Mouse (Mus musculus) bone marrow, adult 2 months (tissue): ENCODE data around the gene Hist1h3h. TPM values are rescaled to one million over a fixed set of nuclear protein-coding genes. Genes with fewer than 3 reads are reported as not detected.
"Not testable (repeated sequence)": the region's sequence is repeated elsewhere in the genome, so short reads cannot be mapped to it uniquely, and the experiment has no call there.

Source experiments
- H3K27ac ChIP-seq: fragments of 200-500 bp; 2 replicates; pipeline ENCODE4 v1.5.1; 2012; ENCODE audit warnings: low read depth, mild to moderate bottlenecking, control low read depth, inconsistent platforms, low read length; ENCODE audit not compliant: control insufficient read depth, poor library complexity, insufficient read depth
- H3K4me1 ChIP-seq: fragments of 200-500 bp; 2 replicates; pipeline ENCODE4 v1.6.1; 2011; ENCODE audit warnings: low read length; ENCODE audit not compliant: control insufficient read depth, insufficient read depth
- H3K4me3 ChIP-seq: fragments of 200-500 bp; replicated peaks from 2 replicates; pipeline ENCODE3; 2011; ENCODE audit warnings: mild to moderate bottlenecking, low read depth, low read length, control low read depth; ENCODE audit not compliant: control insufficient read depth
- CTCF ChIP-seq: fragments of 200-500 bp; IDR thresholded peaks from 2 replicates; pipeline ENCODE4 v1.5.1; 2011; ENCODE audit warnings: low read length, control low read depth; ENCODE audit not compliant: control insufficient read depth, insufficient read depth
- POLR2A ChIP-seq: fragments of 200-500 bp; IDR thresholded peaks from 2 replicates; pipeline ENCODE4 v1.6.1; 2011; ENCODE audit warnings: low read depth, mild to moderate bottlenecking, control low read depth, low read length, borderline replicate concordance; ENCODE audit not compliant: control insufficient read depth
- WGBS: fragments of 180-500 bp; shearing (Covaris S2); methylation state at CpG from one replicate; pipeline ENCODE4 v1.1.7; 2018; 5-methylcytosine and 5-hydroxymethylcytosine counted together
- polyA plus RNA-seq: library from polyadenylated mRNA; stranded (reverse); fragments of >200 nt; gene quantifications from 2 replicates; pipeline ENCODE4 v1.2.4, GENCODE M21; 2011; ENCODE audit warnings: low replicate concordance; ENCODE audit not compliant: missing spikeins, insufficient read depth, insufficient read length

Gene Hist1h3h
- polyA plus RNA-seq = 49.7 and 178 TPM in 2 replicates

DNA sequence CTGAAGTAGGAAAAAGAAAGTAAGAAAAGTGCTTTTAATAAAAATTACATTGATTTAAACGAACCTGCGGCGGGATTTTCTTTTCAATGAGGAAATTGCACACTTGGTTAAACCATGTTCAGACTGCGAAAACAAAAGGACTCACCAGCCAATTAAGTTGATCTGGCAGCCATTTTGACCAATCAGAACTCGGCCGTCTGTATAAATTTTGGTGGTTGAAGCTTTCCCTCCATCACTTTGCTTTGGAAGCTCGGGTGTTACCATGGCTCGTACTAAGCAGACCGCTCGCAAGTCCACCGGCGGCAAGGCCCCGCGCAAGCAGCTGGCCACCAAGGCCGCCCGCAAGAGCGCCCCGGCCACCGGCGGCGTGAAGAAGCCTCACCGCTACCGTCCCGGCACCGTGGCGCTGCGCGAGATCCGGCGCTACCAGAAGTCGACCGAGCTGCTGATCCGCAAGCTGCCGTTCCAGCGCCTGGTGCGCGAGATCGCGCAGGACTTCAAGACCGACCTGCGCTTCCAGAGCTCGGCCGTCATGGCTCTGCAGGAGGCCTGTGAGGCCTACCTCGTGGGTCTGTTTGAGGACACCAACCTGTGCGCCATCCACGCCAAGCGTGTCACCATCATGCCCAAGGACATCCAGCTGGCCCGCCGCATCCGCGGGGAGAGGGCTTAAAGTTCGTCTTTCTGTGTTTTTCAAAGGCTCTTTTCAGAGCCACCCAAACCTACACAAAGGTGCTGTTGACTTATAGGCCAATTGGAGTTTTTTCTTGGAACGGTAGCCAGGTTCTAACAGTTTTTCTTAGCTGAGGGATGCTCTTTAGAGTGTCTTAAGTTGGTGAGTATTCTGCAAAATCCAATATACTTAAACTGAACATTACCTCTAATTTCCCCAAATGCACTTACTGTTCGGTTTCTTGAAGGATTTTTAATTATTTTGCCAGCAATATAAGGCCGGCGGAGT lies at the start of gene Hist1h3h:
Gene Hist1h3h, plus strand, starts transcription at position 263 of the 961 bp plus-strand sequence.
- Histone ChIP-seq H3K4me3 (peak within 1 kb of the TSS; percentile 82), H3K27ac (peak within 1 kb of the TSS; percentile 97)
- peak; percentile 93; the same call in 1 of the 2 replicates for TF ChIP-seq POLR2A
- not testable (repeated sequence) for H3K4me1 ChIP-seq
- WGBS = 4% methylated on average over 34 of the region's 56 CpGs

DNA sequence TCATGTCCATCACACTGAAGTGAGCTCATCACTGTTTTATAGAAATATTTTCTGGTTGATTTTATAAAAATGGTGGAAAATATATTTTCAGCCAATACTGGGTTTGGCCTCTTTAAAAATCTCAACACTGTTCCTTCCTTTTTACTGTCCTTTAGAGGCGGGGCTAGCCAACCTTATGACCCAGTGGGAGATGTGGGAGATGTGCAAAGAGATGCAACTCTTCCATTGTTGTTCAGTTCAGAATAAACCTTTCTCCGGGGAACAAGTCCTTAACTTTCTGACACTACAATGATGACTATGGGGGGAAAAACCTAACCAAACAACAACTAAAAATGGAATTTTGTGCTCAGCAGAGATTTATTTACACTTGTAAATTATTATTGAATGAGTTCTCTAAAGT lies 40.2 kb upstream of the Hist1h3h start, which contains the start of gene Olfr1360:
Gene Olfr1360, minus strand, starts transcription at position 101 of the 400 bp plus-strand sequence.
- no peaks in the 10 kb centered on the region for H3K4me1 ChIP-seq
- WGBS = 79% methylated on average over 2 of the region's 2 CpGs
- H3K4me3 ChIP-seq = no peak within 1 kb of the TSS
- no peak within 1 kb of the TSS for H3K27ac ChIP-seq
- no peak for TF ChIP-seq CTCF
- no peak for TF ChIP-seq POLR2A

DNA sequence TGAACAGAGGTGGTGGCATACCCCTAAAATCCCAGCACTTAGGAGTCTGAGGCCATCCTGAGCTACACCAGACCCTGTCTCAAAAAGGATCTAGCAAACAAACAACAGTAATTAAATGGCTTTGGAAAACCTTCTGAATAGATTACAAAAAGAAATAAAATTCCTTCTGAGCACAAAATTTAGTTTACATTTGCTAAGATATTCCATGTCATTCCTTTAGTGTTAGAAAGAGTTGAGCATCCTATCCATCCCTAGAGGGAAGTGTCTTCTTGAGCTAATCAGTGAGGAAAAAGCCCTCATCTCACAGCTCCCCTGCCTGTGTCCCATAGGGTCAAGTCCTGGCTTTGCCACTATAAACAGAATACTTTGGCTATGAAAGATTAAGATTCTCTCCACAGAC lies 19.6 kb upstream of the Hist1h3h start, which contains the start of gene Olfr1359:
Gene Olfr1359, plus strand, starts transcription at position 301 of the 400 bp plus-strand sequence.
- Histone ChIP-seq H3K4me1 (no peaks in the 10 kb centered on the region), H3K27ac (no peak within 1 kb of the TSS)
- TF ChIP-seq CTCF = no peak

DNA sequence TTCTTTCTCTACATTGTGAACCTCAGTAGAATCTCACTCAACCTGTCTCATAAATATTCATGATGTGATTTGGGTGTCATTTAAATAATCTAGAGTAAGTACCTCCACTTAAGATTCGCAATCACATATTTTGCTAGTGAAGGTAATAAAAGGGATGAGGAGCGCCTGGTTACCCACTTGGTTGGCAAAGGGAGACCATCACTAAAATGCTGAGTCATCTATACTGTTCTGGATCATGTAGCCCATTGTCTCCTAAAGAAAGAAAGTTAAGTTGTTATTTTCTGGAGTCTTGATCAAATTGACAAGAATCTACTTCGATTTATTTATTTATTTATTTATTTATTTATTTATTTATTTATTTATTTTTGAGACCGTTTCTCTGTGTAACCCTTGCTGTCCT lies 10.8 kb upstream of the Hist1h3h start:
- Histone ChIP-seq H3K4me1 (no peaks in the 10 kb centered on the region; the same call in 1 of the 2 replicates), H3K4me3 (no peak overlapping the region), H3K27ac (no peak overlapping the region)
- TF ChIP-seq CTCF = no peak
- whole genome bisulfite sequencing = 65% methylated on average over 4 of the region's 4 CpGs

More for the DNA sequence above, 19.6 kb upstream of the Hist1h3h start, which contains the start of gene Olfr1359:
- no peak within 1 kb of the TSS for H3K4me3 ChIP-seq

DNA sequence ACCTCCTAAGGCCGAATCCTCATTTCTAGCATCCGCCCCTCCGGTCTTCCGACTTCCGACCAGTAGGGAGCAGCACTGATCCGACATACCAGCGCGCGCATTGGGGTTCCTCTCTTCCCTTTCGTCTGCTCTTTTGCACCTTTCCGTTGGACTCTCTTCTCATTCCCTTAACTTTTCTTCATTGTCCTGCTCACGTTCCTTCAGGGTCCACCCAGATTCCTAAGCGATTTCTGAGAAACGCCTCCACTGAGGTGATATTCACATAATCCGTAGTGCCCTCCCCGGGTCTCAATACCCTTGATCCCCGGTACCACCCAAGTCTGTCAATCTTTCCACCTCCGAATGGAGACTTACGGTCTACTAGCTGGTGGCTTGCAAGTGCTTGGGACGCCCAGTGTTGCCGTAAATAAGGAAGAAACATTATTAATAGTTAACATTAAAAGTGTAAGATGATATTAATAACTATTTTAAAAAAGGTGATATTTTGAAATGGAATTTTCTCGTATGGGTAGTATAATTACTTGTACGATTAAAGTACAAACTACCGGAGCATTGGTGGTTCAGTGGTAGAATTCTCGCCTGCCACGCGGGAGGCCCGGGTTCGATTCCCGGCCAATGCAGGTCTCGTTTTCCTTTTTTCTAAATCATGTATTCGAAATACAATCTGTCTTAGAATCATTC lies 7.3 kb upstream of the Hist1h3h start:
- no peak for TF ChIP-seq POLR2A
- peak; percentile 89 for TF ChIP-seq CTCF
- Histone ChIP-seq H3K4me1 (no peaks in the 10 kb centered on the region; the same call in 1 of the 2 replicates), H3K27ac (peak overlapping the region; percentile 16), H3K4me3 (peak overlapping the region; percentile 87)
- WGBS = under 1% methylated on average over 32 of the region's 32 CpGs

DNA sequence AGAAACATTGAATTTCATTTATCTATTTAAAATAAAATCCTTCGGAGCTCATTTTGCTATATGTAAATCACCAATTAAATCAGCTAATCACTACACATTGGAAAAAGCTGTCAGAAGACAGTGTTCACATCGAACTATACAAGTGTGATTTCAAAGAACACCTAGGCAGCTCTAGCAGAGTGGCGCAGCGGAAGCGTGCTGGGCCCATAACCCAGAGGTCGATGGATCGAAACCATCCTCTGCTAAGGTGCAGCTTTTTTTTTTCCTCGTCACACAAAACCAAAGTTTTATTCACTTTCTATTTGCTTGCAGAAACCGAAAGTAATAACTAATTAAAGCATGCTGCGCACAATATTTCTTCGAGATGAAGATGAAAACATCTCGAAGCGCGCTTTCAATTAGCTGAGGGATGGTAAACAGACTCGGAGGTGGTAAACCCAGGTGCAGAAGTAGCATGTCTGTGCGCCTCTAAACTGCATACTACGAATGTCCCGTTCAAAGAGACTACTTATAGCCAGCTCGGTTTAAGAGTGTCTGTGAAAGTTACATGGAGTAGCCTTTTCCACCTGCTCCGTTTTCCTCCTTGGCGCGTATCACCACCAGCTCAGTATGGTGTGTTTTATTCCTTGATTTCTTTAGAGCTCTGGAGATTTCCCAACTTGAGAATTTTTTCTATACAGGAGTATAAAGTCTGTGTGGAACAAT lies 6.5 kb upstream of the Hist1h3h start:
- Histone ChIP-seq H3K4me3 (peak overlapping the region; percentile 39), H3K27ac (no peak overlapping the region), H3K4me1 (no peaks in the 10 kb centered on the region; the same call in 1 of the 2 replicates)
- WGBS = 5% methylated on average over 22 of the region's 22 CpGs
- TF ChIP-seq CTCF = no peak
- TF ChIP-seq POLR2A = no peak

DNA sequence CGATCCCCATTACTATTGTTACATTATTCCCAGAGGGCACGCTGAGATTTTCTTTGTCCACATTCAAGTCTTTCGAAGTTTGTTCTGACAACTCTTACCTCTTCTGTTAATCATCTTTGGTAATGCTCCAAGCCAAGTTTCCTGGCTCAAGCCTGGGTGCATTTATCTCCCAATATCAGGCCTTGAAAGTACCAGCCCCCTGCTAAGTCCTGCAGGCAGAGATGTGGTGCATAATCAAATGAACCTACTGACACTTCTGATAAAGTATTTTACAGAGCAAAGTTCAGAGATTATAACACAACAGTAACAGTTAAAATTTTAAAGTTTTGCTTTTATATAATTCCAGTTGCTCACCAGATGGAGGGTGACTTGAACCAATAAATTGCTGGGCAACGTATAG lies 5.8 kb upstream of the Hist1h3h start:
- WGBS = 34% methylated on average over 4 of the region's 4 CpGs
- Histone ChIP-seq H3K4me3 (no peak overlapping the region), H3K27ac (no peak overlapping the region), H3K4me1 (no peaks in the 10 kb centered on the region; the same call in 1 of the 2 replicates)
- TF ChIP-seq CTCF = no peak
- TF ChIP-seq POLR2A = no peak

DNA sequence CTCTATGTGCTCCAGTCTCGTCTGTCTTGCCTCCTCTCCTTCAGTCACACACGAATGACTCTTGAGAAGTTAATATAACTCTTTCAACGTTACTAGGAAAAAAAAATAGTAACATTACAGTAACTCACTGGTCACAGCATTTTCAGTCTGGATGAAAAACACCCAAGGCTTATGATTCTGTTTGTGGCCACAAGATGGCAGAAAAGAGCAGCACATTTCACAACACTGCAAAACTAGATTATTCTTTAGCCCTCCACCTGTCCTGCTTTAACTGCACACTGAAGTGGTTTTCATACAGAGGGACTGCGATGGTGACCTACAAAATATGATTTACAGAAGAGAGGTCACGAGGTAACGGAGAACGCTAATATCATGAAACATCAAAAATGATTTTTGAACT lies 2.7 kb upstream of the Hist1h3h start:
- no peak overlapping the region for H3K4me3 ChIP-seq
- no peaks in the 10 kb centered on the region; the same call in 1 of the 2 replicates for H3K4me1 ChIP-seq
- H3K27ac ChIP-seq = peak overlapping the region; percentile 99
- WGBS = under 1% methylated on average over 7 of the region's 7 CpGs
- TF ChIP-seq CTCF (peak; percentile 45), POLR2A (no peak)
